Mouse (Mus musculus) stomach, embryonic 15.5 days (tissue): ENCODE data around the gene Creg2. TPM values are rescaled to one million over a fixed set of nuclear protein-coding genes. Genes with fewer than 3 reads are reported as not detected.
"Not testable (repeated sequence)": the region's sequence is repeated elsewhere in the genome, so short reads cannot be mapped to it uniquely, and the experiment has no call there.

Source experiments
- ATAC-seq: fragments of 200-750 bp; cut with Nextera tagmentation; 2 replicates; pipeline ENCODE4 v1.8.0; 2017; ENCODE audit warnings: low read depth, moderate number of reproducible peaks, moderate TSS enrichment; ENCODE audit not compliant: insufficient read depth, low FRiP score
- H3K27ac ChIP-seq: fragments of 300-500 bp; sonication (generic); 2 replicates; pipeline ENCODE4 v1.5.1; 2015; ENCODE audit warnings: mild to moderate bottlenecking, inconsistent platforms
- H3K27me3 ChIP-seq: fragments of 300-500 bp; sonication (generic); replicated peaks from 2 replicates; pipeline ENCODE4 v1.6.1; 2015; ENCODE audit warnings: inconsistent platforms
- H3K36me3 ChIP-seq: fragments of 300-500 bp; sonication (generic); 2 replicates; pipeline ENCODE4 v1.6.1; 2015; ENCODE audit warnings: inconsistent platforms
- H3K4me1 ChIP-seq: fragments of 300-500 bp; sonication (generic); 2 replicates; pipeline ENCODE4 v1.6.1; 2015; ENCODE audit warnings: inconsistent platforms
- H3K4me2 ChIP-seq: fragments of 300-500 bp; sonication (generic); 2 replicates; pipeline ENCODE4 v1.6.1; 2015; ENCODE audit warnings: mild to moderate bottlenecking, inconsistent platforms
- H3K4me3 ChIP-seq: fragments of 300-500 bp; sonication (generic); replicated peaks from 2 replicates; pipeline ENCODE4 v1.5.1; 2015; ENCODE audit warnings: inconsistent platforms
- H3K9ac ChIP-seq: fragments of 300-500 bp; sonication (generic); 2 replicates; pipeline ENCODE4 v1.6.1; 2015; ENCODE audit warnings: inconsistent platforms
- H3K9me3 ChIP-seq: fragments of 300-500 bp; sonication (generic); 2 replicates; pipeline ENCODE4 v1.6.1; 2016; ENCODE audit warnings: inconsistent platforms
- WGBS: fragments of 180-500 bp; shearing (Covaris S2); methylation state at CpG from one replicate; pipeline ENCODE4 v1.1.7; 2015; 5-methylcytosine and 5-hydroxymethylcytosine counted together
- polyA plus RNA-seq: library from polyadenylated mRNA; unstranded; fragments of >200 nt; fragmentation: Nextera tagmentation; extraction: Ambion mirVana; gene quantifications from 2 replicates; pipeline ENCODE4 v1.2.1, GENCODE M21; 2015

Gene Creg2
- polyA plus RNA-seq, 1 experiment from 2014 or later = 0.45 TPM

DNA sequence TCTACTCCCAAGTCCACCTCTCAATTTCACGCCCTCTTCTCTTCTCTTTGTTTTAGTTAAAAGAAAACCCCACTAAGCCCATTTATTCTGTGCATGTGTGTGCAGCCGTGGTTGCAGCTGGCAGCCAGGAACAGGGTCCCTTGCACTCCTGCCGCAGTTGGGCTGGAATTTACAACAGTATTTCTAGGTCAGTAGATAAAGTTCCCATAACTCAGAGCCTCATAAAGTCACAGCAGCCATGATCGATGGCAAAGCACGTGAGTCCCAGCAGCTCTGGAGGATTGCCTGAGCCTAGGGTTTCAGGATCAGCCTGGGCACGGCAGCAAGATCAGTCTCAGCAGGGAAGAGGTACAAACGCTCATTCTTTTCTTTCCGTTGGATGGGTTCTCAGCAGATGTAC lies 32.8 kb downstream of the Creg2 start:
- ATAC-seq = no peak
- Histone ChIP-seq H3K27ac (no peak overlapping the region), H3K36me3 (no peaks in the 10 kb centered on the region), H3K9me3 (no peaks in the 10 kb centered on the region), H3K4me2 (no peak overlapping the region), H3K4me1 (peaks cover 3% of the 10 kb centered on the region; the same call in 1 of the 2 replicates), H3K4me3 (no peak overlapping the region), H3K27me3 (no peaks in the 10 kb centered on the region), H3K9ac (no peak overlapping the region)
- WGBS = 41% methylated on average over 8 of the region's 8 CpGs

- Histone ChIP-seq H3K4me1 (peaks cover 3% of the 10 kb centered on the region; the same call in 1 of the 2 replicates), H3K4me3 (no peak overlapping the region), H3K27me3 (no peaks in the 10 kb centered on the region), H3K9ac (no peak overlapping the region), H3K27ac (no peak overlapping the region), H3K4me2 (no peak overlapping the region), H3K9me3 (no peaks in the 10 kb centered on the region), H3K36me3 (no peaks in the 10 kb centered on the region)
- no peak for ATAC-seq
- WGBS = 64% methylated on average over 6 of the region's 6 CpGs
Observed at GRCm38 (mm10) chr1:39615526-39615925, 35.7 kb downstream of the Creg2 start.

DNA sequence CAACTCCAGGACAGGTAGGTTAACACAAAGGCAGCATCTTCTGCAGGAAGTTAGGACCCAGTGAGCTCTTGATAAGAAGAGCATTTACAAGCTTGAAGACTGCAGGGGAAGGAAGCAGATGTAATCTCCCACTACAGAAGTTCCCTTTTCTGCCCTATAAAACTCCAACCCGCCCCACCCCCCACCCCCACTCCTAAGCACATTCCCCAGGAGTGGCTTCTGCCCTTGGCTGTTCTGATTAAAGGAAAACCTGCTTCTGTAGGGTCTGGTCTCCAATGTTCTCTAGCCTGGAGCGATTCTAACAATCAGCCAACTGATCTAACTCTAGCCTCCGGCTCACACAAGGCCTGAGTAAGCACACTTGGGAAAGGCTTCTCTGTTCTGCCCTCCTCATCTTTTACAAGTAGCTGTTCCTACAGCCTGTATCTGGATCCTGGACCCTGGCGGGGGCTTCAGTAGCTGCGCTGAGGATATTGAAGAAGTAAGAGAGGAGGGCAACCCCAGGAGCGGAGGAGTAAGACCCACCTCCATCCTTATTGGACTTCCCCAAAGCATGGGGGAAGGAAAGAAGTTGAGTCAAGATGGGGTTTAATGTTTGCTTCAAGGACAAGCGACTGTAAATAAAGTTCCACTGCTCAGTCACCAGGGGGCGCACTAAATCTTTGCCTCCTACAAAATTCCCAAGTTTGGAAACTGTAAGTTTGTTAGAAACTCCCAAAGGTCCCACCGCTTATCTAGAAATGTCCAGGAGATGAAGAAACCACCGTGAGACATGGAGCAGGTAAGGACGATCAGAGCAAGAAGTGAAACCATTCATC lies 36.6 kb downstream of the Creg2 start:
- Histone ChIP-seq H3K9ac (no peak overlapping the region), H3K36me3 (no peaks in the 10 kb centered on the region), H3K27me3 (no peaks in the 10 kb centered on the region), H3K4me3 (no peak overlapping the region), H3K4me2 (no peak overlapping the region), H3K27ac (no peak overlapping the region), H3K9me3 (no peaks in the 10 kb centered on the region), H3K4me1 (peaks cover 3% of the 10 kb centered on the region; the same call in 1 of the 2 replicates)
- WGBS = 28% methylated on average over 11 of the region's 11 CpGs
- no peak for ATAC-seq

DNA sequence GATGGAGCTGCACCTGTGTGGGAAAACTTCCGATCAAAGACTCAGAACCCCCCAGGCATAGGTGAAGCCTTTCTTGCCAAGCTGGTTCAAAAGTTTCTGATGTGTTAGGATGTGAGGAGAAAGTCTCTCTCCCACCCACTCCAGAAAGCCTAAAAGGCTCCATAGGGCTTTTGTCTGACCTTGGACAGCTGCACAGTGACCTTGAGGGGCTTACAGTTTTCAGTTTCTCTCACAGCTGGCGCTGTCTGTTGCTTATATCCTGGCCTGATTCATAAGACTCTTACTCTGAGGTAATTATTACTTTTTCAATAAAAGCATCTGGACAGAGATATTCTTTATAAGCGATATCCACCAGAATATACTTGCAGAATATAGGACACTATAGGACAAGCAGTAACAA lies 38.2 kb downstream of the Creg2 start:
- Histone ChIP-seq H3K4me2 (no peak overlapping the region), H3K9me3 (no peaks in the 10 kb centered on the region), H3K9ac (no peak overlapping the region), H3K27ac (no peak overlapping the region), H3K4me1 (peaks cover 3% of the 10 kb centered on the region), H3K36me3 (no peaks in the 10 kb centered on the region), H3K4me3 (no peak overlapping the region), H3K27me3 (no peaks in the 10 kb centered on the region)
- ATAC-seq = no peak
- 57% methylated on average over 3 of the region's 3 CpGs for WGBS

DNA sequence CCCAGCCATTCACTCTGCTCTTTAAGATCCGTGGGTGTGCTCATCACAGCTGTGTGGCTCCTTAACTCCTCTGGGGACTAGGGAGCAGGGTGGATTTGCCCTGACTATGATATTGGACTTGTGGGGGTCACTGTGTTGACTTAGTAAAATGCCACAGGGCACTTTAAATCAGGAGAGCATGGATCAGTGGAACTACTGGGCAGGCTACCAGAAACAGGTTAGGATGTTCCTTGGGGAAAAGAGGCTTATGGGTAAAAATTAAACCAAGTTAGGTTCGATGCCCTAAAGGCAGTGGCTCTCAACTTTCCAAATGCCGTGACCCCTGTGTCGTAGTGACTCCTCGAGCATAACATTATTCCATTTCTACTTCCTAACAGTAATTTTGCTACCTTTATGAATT lies 38.8 kb downstream of the Creg2 start:
- WGBS = 75% methylated on average over 5 of the region's 5 CpGs
- Histone ChIP-seq H3K9ac (no peak overlapping the region), H3K4me3 (no peak overlapping the region), H3K27ac (no peak overlapping the region), H3K9me3 (no peaks in the 10 kb centered on the region), H3K4me2 (no peak overlapping the region), H3K4me1 (peaks cover 3% of the 10 kb centered on the region), H3K27me3 (no peaks in the 10 kb centered on the region), H3K36me3 (no peaks in the 10 kb centered on the region)
- no peak for ATAC-seq

- Histone ChIP-seq H3K9me3 (no peaks in the 10 kb centered on the region), H3K4me3 (no peak overlapping the region), H3K27ac (no peak overlapping the region), H3K36me3 (no peaks in the 10 kb centered on the region), H3K4me1 (no peaks in the 10 kb centered on the region; the same call in 1 of the 2 replicates), H3K4me2 (no peak overlapping the region; the same call in 1 of the 2 replicates), H3K27me3 (no peaks in the 10 kb centered on the region), H3K9ac (no peak overlapping the region)
- no peak for ATAC-seq
- 16% methylated on average over 8 of the region's 8 CpGs for WGBS
Observed at GRCm38 (mm10) chr1:39608534-39608933, 42.7 kb downstream of the Creg2 start.

DNA sequence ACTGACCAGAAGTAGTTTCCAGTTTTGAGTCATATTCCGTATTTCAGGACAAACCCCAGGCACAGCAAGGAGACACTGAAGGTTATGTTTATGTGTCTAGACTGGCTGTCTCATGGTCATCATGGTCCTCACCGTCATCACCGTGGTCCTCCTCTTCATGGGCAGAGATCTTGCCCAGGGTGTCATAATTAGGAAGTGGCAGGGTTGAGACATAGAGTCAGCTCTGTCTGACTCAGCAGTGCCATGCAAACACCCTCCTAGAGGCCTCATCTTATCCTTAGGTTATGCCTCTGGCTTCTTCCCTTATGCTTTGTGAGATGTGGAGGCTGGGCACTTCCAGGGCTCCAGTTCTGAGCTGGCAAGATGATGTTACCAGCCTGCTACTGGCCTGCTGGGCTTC lies 48.8 kb downstream of the Creg2 start:
- no peaks in the 10 kb centered on the region for H3K27me3 ChIP-seq
- no peak overlapping the region for H3K4me3 ChIP-seq
- H3K4me2 ChIP-seq = no peak overlapping the region
- no peak overlapping the region for H3K9ac ChIP-seq
- ATAC-seq = no peak
- H3K36me3 ChIP-seq = no peaks in the 10 kb centered on the region
- 93% methylated on average over 3 of the region's 3 CpGs for WGBS
- H3K9me3 ChIP-seq = no peaks in the 10 kb centered on the region
- H3K4me1 ChIP-seq = no peaks in the 10 kb centered on the region
- H3K27ac ChIP-seq = no peak overlapping the region

DNA sequence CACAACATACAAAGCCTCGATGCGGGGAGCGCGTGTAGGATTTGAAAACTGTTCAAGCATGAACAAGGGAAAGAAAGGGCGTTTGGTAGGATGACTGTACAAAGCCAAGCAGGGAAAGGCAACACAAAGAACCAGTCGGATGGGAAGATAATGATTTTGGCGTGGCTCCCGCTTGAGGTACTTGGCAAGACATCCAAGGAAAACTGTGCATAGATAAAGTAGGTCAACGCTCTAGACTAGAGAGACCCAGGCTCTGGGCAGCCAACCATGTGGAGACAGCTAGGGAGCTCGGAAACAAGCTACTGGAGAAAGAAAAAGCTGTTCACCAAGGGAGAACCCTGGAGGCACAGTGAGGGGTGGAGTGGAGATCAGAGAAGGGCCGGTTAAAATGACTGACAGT lies 52.5 kb downstream of the Creg2 start:
- no peak overlapping the region for H3K4me2 ChIP-seq
- no peak overlapping the region for H3K4me3 ChIP-seq
- no peaks in the 10 kb centered on the region for H3K9me3 ChIP-seq
- 70% methylated on average over 11 of the region's 11 CpGs for WGBS
- H3K4me1 ChIP-seq = no peaks in the 10 kb centered on the region
- no peak overlapping the region for H3K9ac ChIP-seq
- no peak overlapping the region for H3K27ac ChIP-seq
- no peaks in the 10 kb centered on the region for H3K27me3 ChIP-seq
- H3K36me3 ChIP-seq = no peaks in the 10 kb centered on the region
- no peak; the same call in 1 of the 2 replicates for ATAC-seq

DNA sequence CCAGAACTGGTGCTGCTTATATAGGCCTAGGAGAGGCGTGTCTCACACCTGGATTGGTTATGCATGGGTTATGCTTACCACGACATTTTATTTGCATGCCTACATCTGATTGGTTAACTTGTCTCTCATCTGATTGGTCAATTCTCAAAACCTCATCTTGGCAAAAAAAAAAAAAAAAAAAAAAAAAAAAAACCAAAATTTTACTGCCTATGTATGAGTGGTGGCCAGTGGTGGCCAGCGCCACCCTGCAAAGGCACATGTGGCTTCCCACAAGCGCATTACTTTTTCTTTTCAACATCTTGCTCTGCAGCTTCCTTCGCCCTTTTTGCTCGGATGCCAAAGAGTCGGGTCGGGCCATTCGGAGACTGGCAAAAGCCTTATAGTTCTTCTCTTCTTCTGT lies 54.1 kb downstream of the Creg2 start:
- not testable (repeated sequence) for H3K4me3 ChIP-seq, H3K9ac ChIP-seq, H3K27ac ChIP-seq, H3K36me3 ChIP-seq, H3K27me3 ChIP-seq, H3K4me2 ChIP-seq, ATAC-seq, H3K9me3 ChIP-seq, H3K4me1 ChIP-seq
- 93% methylated on average over 9 of the region's 9 CpGs for WGBS

DNA sequence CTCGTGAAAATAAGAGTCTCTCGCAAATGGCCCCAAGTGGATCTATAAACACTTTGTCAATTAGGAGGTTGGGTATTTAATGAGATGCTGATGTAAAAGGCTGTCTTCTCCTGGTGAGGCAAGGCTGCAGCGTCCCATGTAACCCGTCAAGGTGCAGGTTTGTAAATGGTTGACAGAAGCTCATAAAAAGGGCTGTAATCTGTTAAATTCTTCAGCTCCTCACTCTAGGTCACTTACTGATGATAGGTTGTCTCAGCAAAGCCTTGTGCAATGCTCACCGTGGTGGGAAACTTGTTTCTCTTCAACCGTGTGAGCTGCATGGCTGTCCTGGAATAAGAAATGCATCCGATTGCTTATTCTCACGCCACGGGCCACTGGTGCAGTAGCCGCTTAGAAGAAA lies 57.4 kb downstream of the Creg2 start:
- H3K9ac ChIP-seq = no peak overlapping the region
- no peaks in the 10 kb centered on the region for H3K36me3 ChIP-seq
- no peaks in the 10 kb centered on the region for H3K9me3 ChIP-seq
- no peaks in the 10 kb centered on the region for H3K4me1 ChIP-seq
- no peaks in the 10 kb centered on the region for H3K27me3 ChIP-seq
- H3K27ac ChIP-seq = no peak overlapping the region
- no peak overlapping the region for H3K4me2 ChIP-seq
- ATAC-seq = no peak
- no peak overlapping the region for H3K4me3 ChIP-seq
- WGBS = 75% methylated on average over 10 of the region's 10 CpGs

GRCm38 (mm10) chr1:39592090-39592489 lies 59.2 kb downstream of the Creg2 start:
- Histone ChIP-seq H3K27ac (no peak overlapping the region), H3K27me3 (no peaks in the 10 kb centered on the region), H3K4me3 (no peak overlapping the region), H3K9ac (no peak overlapping the region), H3K9me3 (no peaks in the 10 kb centered on the region), H3K4me2 (no peak overlapping the region), H3K4me1 (no peaks in the 10 kb centered on the region), H3K36me3 (no peaks in the 10 kb centered on the region)
- ATAC-seq = no peak
- 65% methylated on average over 4 of the region's 4 CpGs for WGBS

DNA sequence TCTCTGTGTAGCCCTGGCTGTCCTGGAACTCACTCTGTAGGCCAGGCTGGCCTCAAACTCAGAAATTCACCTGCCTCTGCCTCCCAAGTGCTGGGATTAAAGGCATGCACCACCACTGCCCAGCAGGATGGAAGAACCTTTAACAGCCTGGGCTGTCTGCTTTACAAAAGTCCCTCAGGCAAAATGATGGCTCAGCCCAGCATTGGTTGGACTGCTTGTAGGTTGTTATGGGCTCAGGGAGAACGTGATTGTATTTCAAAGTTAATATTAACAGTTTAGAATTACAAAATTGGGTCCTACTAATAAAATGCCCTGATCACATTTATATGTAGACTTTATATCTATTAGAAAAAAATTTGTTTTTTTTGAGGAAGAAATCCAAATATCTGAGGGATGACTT lies 59.7 kb downstream of the Creg2 start:
- H3K27ac ChIP-seq, H3K4me2 ChIP-seq, H3K4me3 ChIP-seq, ATAC-seq, H3K9ac ChIP-seq, H3K36me3 ChIP-seq, H3K27me3 ChIP-seq, H3K9me3 ChIP-seq, H3K4me1 ChIP-seq: not testable (repeated sequence)
- WGBS = 57% methylated on average over 1 of the region's 1 CpGs

GRCm38 (mm10) chr1:39590193-39590592 lies 61.1 kb downstream of the Creg2 start:
- H3K27ac ChIP-seq = no peak overlapping the region
- no peak overlapping the region for H3K4me3 ChIP-seq
- 65% methylated on average over 5 of the region's 5 CpGs for WGBS
- H3K27me3 ChIP-seq = no peaks in the 10 kb centered on the region
- H3K9ac ChIP-seq = no peak overlapping the region
- no peaks in the 10 kb centered on the region for H3K36me3 ChIP-seq
- ATAC-seq = no peak
- no peaks in the 10 kb centered on the region for H3K9me3 ChIP-seq
- H3K4me1 ChIP-seq = no peaks in the 10 kb centered on the region
- H3K4me2 ChIP-seq = no peak overlapping the region
